Mouse (Mus musculus): ENCODE measurements at regions not wholly inside any gene's neighbourhood (a gene's known extent, or its start where the extent isn't known, plus 50 kb on each side); places are given as distances from the start of the nearest gene placed in this dataset.
A peak's percentile ranks its signal among the peaks of the same experiment; 100 is the strongest.

DNA sequence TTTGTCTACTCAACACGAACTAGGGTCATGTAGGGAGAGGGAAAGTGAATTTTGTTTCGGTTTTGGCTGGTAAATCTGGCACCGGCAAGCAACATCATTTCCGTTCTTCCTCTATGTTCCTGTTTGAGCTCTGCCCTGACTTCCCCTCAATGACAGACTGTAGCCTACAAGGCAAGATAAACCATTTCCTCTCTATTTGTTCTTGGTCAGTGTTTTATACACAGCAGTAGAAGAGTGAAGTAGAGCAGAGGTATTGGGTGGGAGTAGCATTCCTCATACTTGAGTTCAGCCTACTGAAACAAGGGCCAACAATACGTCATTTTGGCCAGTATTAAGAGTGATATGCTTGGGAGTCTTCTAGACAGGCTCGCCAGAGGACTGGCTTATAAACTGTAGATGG is 177.0 kb downstream of the Ndfip2 start:
- intact Hi-C loops (cut with DNase I) = no loop called here
- no peak for DNase-seq

- DNase-seq = no peak
- intact Hi-C loops (cut with DNase I) = no loop called here
Measured at GRCm38 (mm10) chr14:105433456-105433855, 175.1 kb downstream of the Ndfip2 start.

DNA sequence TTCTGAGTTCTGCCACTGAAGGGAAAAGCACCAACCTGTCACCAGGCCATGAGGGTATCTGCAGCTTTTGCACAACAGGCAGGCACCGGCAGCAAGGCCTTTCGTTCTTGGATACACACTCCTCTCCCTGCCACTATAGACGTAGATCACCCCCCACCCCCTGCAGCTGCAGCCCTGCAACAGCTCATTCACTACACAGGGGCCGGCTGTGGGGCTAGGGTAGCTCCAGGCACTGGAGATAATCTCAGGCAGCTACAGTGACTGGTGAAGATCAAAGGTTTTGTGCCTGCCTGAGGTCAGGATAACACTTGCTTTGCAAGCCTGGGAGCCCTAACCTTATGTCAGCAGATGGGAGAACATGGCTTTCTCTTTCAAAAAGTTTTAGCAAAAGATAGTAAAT is 174.3 kb downstream of the Ndfip2 start:
- DNase-seq = no peak
- intact Hi-C loops (cut with DNase I) = no loop called here

DNA sequence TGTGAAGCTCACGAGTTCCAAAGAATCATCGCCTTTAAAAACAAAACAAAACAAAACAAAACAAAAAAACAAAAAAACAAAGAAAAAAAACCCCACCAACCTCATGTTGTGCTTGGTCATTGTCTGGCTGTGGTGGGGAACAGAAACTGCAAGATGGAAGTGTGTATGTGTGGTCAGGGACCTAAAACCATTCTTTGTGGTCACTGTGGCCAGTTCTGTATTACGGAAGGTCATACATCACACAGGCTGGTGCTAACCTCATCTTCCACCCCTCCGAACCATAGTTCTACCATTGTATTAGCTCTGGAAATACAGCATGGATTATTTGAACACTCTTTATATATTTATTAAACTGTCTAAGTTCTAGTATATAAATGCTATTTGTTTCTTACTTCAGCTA is 173.2 kb downstream of the Ndfip2 start:
- intact Hi-C loops (cut with DNase I) = no loop called here
- no peak for DNase-seq

GRCm38 (mm10) chr14:105429664-105430257 is 171.4 kb downstream of the Ndfip2 start:
- no peak for DNase-seq
- intact Hi-C loops (cut with DNase I) = no loop called here

- intact Hi-C loops (cut with DNase I) = no loop called here
- DNase-seq = no peak
Measured at GRCm38 (mm10) chr14:105427474-105427901, 169.1 kb downstream of the Ndfip2 start.

- DNase-seq = peak in 1 of 2 experiments; percentile 7
- intact Hi-C loops (cut with DNase I) = no loop called here
Measured at GRCm38 (mm10) chr14:105426597-105427334, 168.4 kb downstream of the Ndfip2 start.

DNA sequence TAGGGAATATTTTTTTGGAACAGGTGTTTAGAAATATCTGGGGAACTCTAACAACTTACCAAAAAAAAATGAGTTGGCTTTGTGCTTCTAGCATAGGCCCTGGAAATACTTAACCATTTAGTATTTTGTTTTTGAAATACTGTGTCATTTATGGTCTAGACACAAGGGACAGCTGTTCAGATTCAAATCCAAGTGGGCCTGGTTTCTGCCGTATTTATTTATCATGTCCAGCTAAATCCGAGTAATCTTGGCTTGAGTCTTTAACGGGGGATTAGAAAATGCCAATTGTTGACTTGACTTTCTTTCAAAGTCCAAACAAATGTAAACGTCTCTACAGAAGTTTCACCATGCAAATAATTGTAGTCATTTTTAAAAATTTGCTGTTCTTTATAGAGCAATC is 159.6 kb downstream of the Ndfip2 start:
- intact Hi-C loops (cut with DNase I) = no loop called here
- no peak for DNase-seq

GRCm38 (mm10) chr14:105417458-105417960 is 159.1 kb downstream of the Ndfip2 start:
- intact Hi-C loops (cut with DNase I) = no loop called here
- no peak for DNase-seq

- intact Hi-C loops (cut with DNase I) = no loop called here
- peak in 1 of 2 experiments; percentile 7 for DNase-seq
Measured at GRCm38 (mm10) chr14:105416964-105417363, 158.6 kb downstream of the Ndfip2 start.

- intact Hi-C loops (cut with DNase I) = no loop called here
- DNase-seq = no peak
Measured at GRCm38 (mm10) chr14:105404662-105405061, 146.3 kb downstream of the Ndfip2 start.

DNA sequence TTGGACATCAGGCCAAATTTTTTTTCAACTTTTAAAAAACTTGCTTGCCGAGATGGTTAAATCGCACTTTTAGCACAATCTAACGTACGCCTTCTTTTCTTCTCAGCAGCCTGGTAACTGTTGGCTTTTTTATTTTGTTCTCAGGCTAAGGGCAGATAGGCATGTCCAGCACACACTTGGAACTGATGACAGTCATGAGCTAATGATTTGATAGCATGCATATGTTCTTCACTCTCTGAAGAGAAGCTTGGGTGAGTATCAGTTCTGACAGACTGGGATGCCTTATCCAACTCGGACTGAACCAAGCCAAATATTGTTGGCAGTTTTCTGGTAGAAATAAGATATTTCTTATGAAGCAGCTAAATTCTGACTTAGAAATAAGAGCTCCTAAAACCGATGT is 145.9 kb downstream of the Ndfip2 start:
- intact Hi-C loops (cut with DNase I) = no loop called here
- DNase-seq = no peak

DNA sequence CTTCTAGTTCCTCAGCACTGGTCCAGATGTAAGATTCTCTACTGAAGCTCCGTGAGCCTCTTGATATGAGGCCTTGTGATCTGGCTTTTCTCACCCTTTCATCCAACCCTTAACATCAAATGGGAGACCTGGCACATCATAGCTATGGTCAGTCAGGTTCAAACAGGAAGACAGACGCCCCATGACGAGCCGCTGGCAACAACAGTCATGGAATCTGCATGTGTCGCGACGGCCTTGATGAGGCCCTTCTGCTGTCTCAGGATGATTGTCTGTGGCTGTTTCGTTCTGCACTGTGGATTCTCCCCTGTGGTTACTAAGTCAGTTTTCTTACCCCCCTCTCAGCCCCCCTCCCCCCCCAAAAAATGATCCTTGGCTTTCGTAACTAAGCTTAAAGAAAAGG is 144.9 kb downstream of the Ndfip2 start:
- intact Hi-C loops (cut with DNase I) = no loop called here
- DNase-seq = no peak

GRCm38 (mm10) chr14:105402556-105402955 is 144.2 kb downstream of the Ndfip2 start:
- no peak for DNase-seq
- intact Hi-C loops (cut with DNase I) = no loop called here

GRCm38 (mm10) chr14:105397467-105397866 is 139.1 kb downstream of the Ndfip2 start:
- DNase-seq = peak; percentile 37 to 63
- intact Hi-C loops (cut with DNase I) = loop anchor here (5.0 kb wide), 1 partner anchor 500 kb away; the partner anchor contains the start of gene Spry2

DNA sequence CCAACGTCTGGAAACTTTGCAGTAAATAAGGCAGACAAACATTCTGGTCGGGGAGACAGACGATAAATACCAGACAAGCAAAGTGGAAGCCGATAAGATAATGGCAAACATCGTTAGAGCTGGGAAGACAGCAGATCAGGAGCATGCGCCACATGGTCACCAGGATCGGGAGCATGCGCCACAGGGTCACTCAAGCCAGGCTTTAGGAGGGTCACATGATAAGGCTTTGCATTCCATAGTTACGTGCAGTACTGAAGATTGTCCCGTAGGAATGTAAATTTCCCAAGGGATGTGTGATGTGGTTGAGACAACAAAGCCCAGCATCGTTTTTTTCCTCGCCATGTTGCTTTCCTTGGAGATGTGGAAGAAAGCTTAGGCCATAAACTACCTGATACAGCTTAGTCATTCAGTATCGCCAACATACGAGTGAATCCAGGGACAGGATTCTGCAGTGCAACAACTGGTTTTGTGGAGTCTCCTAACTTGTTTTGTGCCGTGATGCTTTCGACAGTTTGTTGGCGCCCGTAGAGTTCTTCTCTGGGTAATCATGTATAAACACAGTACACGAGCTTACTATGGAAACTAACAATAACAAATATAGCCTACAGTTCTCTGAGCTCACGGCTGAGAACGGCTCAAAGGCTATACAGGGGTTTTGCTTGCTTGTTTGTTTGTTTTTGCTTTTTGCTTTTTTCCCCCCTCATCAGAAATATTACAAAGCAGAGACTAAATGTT is 133.9 kb downstream of the Ndfip2 start:
- intact Hi-C loops (cut with DNase I) = no loop called here
- DNase-seq = no peak

GRCm38 (mm10) chr14:105391430-105391829 is 133.1 kb downstream of the Ndfip2 start:
- no peak for DNase-seq
- intact Hi-C loops (cut with DNase I) = no loop called here

- intact Hi-C loops (cut with DNase I) = no loop called here
- no peak for DNase-seq
Measured at GRCm38 (mm10) chr14:105385119-105385518, 126.7 kb downstream of the Ndfip2 start.

GRCm38 (mm10) chr14:105383382-105383781 is 125.0 kb downstream of the Ndfip2 start:
- DNase-seq = no peak
- intact Hi-C loops (cut with DNase I) = no loop called here

GRCm38 (mm10) chr14:105380101-105380500 is 121.7 kb downstream of the Ndfip2 start:
- DNase-seq = no peak
- intact Hi-C loops (cut with DNase I) = no loop called here

- intact Hi-C loops (cut with DNase I) = no loop called here
- DNase-seq = no peak
Measured at GRCm38 (mm10) chr14:105377770-105378169, 119.4 kb downstream of the Ndfip2 start.

Data from gastrocnemius, postnatal 36 days (tissue).